Mouse (Mus musculus): ENCODE measurements at regions not wholly inside any gene's neighbourhood (a gene's known extent, or its start where the extent isn't known, plus 50 kb on each side); places are given as distances from the start of the nearest gene placed in this dataset.

GRCm38 (mm10) chr4:135036764-135037163 is 83.7 kb upstream of the Runx3 start:
- no peak for DNase-seq

- DNase-seq: no peak
Measured at GRCm38 (mm10) chr4:135039234-135039633, 81.2 kb upstream of the Runx3 start.

- DNase-seq: no peak
Measured at GRCm38 (mm10) chr4:135041921-135042320, 78.5 kb upstream of the Runx3 start.

- DNase-seq: no peak
Measured at GRCm38 (mm10) chr4:135042501-135042900, 78.0 kb upstream of the Runx3 start.

GRCm38 (mm10) chr4:135045054-135045453 is 75.4 kb upstream of the Runx3 start:
- DNase-seq: no peak

GRCm38 (mm10) chr4:135046619-135047018 is 73.8 kb upstream of the Runx3 start:
- DNase-seq: no peak

- no peak for DNase-seq
Measured at GRCm38 (mm10) chr4:135047251-135047650, 73.2 kb upstream of the Runx3 start.

- DNase-seq: no peak
Measured at GRCm38 (mm10) chr4:135047771-135048170, 72.7 kb upstream of the Runx3 start.

GRCm38 (mm10) chr4:135049924-135050323 is 70.5 kb upstream of the Runx3 start:
- no peak for DNase-seq

GRCm38 (mm10) chr4:135051466-135051865 is 69.0 kb upstream of the Runx3 start:
- DNase-seq: no peak

GRCm38 (mm10) chr4:135053585-135053984 is 66.9 kb upstream of the Runx3 start:
- no peak for DNase-seq

GRCm38 (mm10) chr4:135054353-135054752 is 66.1 kb upstream of the Runx3 start:
- DNase-seq: no peak

GRCm38 (mm10) chr4:135056371-135056770 is 64.1 kb upstream of the Runx3 start:
- no peak for DNase-seq

GRCm38 (mm10) chr4:135057286-135057685 is 63.2 kb upstream of the Runx3 start:
- DNase-seq: no peak

- DNase-seq: no peak
Measured at GRCm38 (mm10) chr4:135058895-135059294, 61.6 kb upstream of the Runx3 start.

GRCm38 (mm10) chr4:135061030-135061743 is 59.3 kb upstream of the Runx3 start:
- DNase-seq: no peak

GRCm38 (mm10) chr4:135066766-135067479 is 53.5 kb upstream of the Runx3 start:
- peak; percentile 71 for DNase-seq

GRCm38 (mm10) chr4:135067805-135068204 is 52.6 kb upstream of the Runx3 start:
- no peak for DNase-seq

GRCm38 (mm10) chr4:135069818-135070217 is 50.6 kb upstream of the Runx3 start:
- DNase-seq: peak; percentile 73
